Mouse (Mus musculus): Measurements from ENCODE around the gene Gm48552.

Gm48552 gene

DNA sequence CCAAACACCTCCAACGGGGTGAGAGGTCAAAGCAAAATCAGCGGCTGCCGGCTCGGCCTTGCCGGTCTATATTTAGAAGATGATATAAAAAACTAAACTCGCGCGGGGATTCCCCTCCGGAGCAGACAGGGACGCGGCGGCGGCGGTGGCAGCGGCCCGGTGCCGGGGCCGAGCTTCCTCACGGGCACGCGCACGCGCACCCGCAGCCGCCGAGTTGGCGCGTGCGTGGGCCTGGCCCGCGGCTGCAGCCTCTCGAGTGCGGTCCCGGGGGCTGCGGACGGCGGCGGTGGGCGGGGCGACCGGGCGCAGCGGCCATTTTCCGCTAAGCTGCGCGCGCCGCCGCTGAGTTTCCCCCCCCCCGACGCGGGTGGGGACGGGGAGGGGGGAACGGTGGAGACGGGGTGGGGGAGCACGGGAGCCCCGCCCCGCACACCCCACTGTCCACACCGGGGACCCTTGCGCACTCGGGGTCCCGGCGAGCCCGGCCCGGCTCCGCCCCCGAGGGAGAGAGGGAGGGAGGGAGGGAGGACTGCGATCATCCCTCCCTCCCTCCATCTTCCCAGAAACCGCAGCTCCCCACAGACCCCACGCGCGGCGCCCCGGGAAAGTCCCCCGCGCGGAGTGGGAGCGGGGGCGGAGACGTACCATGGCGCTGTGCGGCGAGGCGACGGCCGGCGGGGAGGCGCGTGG lies 41.5 kb downstream of the Gm48552 start:
- DNase-seq (ENCODE audit: extremely low read depth, insufficient read length, low spot score) = peak; percentile 77

DNA sequence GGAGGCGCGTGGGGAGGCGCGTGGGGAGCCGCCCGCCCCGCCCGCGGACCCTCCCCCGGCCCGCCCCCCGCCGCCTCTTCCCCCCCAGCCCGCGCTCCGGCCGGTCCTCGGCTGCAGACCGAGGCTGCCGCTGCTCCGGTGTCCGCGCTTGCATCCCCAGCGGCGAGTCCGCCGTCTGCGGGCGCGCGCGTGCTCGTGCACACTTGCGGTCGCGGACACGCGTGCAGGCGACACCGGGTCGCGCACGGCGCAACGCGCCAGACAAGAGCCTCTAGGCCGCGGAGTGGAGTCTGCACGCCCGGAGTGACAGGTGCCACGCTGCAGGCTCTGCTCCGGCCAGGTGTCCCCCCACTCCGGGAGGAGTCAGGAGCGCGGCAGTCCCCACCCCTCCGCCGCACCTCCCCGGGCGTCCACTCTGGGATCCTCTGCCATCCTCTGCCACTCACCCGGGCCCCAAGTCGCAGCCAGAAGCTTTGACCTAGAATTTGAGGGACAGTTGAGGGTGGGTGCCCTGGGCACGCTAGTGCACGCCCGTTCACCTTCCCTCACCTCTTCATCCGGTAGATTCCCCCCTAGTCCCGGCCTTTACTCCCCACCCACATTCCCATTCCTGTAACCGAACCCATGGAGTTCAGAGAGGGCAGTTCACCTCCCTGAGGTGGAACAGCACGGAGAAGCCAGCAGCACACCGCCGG lies 42.2 kb downstream of the Gm48552 start:
- peak; percentile 78 for DNase-seq (ENCODE audit: extremely low read depth, insufficient read length, low spot score)

DNA sequence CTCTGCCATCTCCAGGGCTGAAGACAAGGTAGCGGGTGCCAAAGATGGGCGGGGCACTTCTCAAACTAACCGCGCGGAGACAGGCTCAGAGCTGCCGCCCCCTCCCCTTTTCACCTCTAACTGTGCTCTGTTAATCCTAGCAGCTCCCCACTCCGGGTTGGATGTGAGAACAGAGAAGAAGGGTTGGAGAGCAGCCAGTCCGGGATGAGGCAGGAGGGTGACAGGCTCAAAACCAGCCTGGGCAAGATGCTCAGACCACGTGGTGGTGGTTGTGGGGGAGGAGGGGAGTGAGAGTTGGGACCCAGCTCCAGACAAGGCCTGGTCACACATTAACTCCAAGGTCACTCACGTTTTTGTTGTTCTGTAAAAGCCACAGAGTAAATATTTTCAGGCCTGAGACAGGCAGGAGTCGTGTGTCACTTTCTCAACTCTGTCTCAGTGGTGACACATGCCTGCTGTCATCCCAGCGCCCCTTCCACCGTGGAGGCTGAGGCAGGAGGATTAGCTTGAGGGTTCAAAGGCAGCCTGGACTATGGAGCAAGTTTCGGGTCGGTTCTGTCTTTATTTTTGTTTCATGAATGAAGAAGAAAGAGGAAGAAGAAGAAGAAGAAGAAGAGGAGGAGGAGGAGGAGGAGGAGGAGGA lies 42.8 kb downstream of the Gm48552 start:
- DNase-seq (ENCODE audit: extremely low read depth, insufficient read length, low spot score) = peak; percentile 71

DNA sequence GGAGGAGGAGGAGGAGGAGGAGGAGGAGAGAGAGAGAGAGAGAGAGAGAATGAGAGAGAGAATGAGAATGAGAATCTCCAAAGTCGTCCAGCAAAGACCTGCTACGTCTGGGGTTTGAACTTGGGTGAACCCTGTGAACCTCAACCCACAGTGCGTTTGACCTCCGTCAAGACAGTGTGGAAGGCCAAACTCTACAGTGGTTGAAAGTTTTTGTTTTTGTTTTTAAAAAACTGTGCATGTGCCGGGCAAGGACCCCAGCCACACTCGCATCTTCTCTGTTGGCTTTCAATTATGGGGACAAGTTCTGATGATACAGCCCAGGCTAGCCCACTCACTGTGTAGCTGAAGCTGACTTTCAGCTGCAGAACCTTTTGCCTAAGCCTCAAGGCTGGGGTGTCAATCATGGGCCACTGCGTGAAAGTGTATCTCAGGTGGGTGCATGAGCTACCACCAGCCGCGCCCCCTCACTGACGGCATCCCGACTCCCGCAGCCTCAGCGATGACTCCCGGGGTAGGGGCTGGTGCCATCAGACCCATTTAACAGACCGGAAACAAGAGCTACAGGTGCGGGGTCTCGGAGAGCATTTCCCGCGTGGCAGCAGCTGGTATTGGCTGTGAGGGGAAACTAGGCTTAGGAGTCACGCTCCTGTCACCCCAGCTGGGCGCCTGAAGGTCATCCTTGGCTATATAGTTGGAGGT lies 43.5 kb downstream of the Gm48552 start:
- DNase-seq (ENCODE audit: extremely low read depth, insufficient read length, low spot score) = no peak

DNA sequence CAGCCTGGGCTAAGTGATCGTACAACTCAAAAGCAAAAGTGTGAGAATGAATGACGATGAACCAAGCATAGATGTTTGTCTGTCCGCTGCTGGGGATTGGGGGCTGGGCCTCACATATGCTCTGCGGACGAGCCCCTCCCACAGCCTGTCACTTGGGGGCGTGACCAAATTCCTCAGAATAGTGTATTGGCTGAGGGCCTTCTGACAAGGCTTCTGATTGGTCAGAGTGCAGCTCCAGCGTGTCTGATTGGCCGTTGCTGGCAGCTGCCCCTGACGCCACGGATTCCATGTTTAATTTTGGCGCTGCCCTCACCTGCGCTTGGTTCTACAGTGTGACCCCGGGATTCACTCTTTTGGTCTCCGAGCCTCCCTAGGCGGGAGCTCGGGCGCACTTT lies 44.1 kb downstream of the Gm48552 start:
- DNase-seq (ENCODE audit: extremely low read depth, insufficient read length, low spot score) = peak; percentile 85

DNA sequence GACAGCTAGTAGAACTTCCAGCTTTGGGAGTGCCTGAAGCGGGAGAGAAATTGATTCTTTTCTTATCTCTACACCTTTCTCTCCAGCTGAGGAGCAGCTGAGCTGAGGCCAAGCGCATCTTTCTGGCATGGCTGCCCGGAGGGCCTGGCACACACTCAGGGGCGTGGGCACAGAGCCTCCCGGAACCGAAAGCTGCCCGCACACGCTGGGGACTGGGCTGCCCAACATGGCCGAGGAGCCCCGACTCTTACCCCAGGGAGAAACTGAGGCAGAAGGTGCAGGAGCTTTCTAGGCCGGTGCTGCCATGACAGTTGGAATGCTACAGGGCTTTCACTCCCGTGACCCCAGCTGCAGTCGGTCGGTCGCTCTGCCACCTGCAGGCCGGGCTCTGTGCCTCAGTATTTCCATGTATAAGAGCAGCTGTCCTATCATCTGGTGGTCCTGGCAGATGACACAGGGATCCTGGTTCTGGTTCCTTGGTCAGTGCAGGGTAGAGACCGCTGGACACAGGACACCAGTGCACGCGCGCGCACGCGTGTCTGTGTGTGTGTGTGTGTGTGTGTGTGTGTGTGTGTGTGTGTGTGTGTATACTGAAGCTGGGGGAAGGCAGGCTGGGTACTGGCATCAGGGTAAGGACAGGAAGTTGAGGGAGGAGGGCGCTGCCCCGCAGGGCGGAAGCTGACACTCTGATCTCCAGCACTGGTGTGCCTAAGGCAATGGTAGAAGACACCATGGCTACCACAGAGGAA lies 44.9 kb downstream of the Gm48552 start:
- DNase-seq (ENCODE audit: extremely low read depth, insufficient read length, low spot score) = peak; percentile 88

DNA sequence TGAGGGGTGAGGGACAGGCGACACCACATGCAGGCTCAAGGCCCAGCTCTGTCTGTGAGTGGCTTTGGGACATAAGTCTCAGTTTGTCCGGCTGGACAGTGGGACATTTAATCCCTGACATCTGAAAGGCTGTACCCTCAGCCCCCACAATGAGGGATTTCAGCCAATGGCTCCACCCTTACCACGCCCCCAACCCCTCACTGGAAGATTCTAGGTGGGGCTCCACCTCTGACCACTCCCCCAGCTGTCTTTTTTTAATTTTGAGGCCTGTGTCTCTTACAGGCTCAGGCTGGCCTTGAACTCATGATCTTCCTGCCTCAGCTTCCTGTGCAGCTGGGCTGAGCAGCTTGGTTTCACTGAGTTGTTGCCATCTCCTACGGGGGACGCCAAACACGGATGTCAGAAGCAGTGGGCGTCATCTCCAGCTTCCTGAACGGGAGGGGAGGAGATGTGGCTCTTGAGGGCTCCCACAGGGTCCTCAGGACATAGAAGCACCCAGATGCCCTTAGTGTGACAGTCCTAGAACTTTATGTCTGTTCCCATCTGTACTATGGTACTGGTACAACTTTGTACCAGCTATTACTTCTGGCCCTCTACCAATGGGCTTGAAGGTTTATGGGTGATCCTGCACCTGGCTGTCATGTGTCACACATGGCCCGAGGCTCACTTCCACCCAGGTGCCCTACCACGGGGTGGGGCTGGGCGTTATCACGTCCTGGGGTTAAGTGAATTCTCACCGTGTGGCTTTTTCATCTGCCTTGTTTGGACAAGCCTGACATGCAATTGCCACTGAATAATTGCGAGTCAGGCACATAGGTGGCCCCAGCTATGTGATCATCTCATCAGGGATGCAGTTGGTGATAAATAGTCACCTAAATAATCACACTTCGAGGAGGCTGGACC lies 45.8 kb downstream of the Gm48552 start:
- no peak for DNase-seq (ENCODE audit: extremely low read depth, insufficient read length, low spot score)

DNA sequence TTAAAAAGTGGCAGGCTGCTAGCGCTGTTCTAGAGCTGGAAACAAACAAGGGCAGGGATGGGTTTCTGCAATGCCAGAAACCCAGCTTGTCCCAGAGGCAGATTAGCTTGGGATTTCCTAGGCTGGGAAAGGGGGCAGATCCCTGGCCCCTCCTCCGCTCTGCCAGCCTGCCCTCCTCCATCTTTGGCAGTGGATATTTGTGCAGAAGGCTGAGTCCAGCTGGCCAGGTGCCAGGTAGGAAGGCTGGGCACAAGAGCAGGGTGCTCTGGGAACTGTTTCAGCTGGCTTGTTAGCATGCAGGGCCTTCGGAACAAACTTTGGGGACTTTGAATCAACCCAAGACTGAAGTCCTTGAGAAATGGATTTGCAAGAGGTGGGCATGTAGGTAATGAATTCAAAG lies 46.6 kb downstream of the Gm48552 start:
- DNase-seq (ENCODE audit: extremely low read depth, insufficient read length, low spot score) = no peak
